Mouse (Mus musculus) spleen, adult 2 months (tissue): ENCODE data around the gene Gm26938.

Experiments used
- CTCF ChIP-seq: fragments of 200-500 bp; IDR thresholded peaks from 2 replicates; pipeline ENCODE4 v1.5.1; 2011; ENCODE audit warnings: mild to moderate bottlenecking, inconsistent platforms; ENCODE audit not compliant: insufficient read depth, insufficient read length, insufficient replicate concordance; ENCODE audit errors: extremely low read depth
- POLR2A ChIP-seq: fragments of 200-500 bp; IDR thresholded peaks from 2 replicates; pipeline ENCODE4 v1.6.1; 2011; ENCODE audit warnings: low read depth, low read length, inconsistent platforms

- TF ChIP-seq POLR2A (no peak), CTCF (no peak)
These were observed 6.5 kb downstream of the Gm26938 start, which contains the start of gene Tmem184a for GRCm38 (mm10) chr5:139819538-139820181.
